ENCODE assay signal across 9 mouse cellular contexts in genomic region chr7:28795832-28796231, GRCm38 (mm10). TPM values are rescaled to one million over a fixed set of nuclear protein-coding genes. Genes with fewer than 3 reads are reported as not detected.
DNase-seq lines count a peak whose midpoint lies in the region; ATAC-seq and TF ChIP-seq lines count a peak whose summit lies in the region.
"Had no signal": no experiment of that assay in that cellular context is flagged by ENCODE, and none has a peak within 500 bp of the region (broad histone marks: within the 10 kb centered on the region; RNA-seq: fewer than 3 reads in every experiment).

No protein-coding gene starts in this region.

- H3K4me3 ChIP-seq in testis, adult 2 months (ENCODE audit: control insufficient read depth, low read depth, low read length): peak overlapping the region; percentile 93
- H3K4me3 ChIP-seq in liver, embryonic 11.5 days (ENCODE audit: low read depth, low read length): peak overlapping the region; percentile 51

- H3K4me2 ChIP-seq in liver, embryonic 11.5 days: peak overlapping the region; percentile 83

- peak; percentile 28; the same call in 1 of the 2 replicates for TF ChIP-seq POLR2A in testis, adult 2 months (IDR thresholded peaks at IDR 0.05; ENCODE audit: control insufficient read depth, low read depth, low read length)

- H3K27me3 ChIP-seq in testis, adult 2 months (ENCODE audit: control insufficient read depth, insufficient read depth, low read length): no peaks in the 10 kb centered on the region
- H3K27me3 ChIP-seq in liver, embryonic 11.5 days (replicated peaks; ENCODE audit: control insufficient read depth, insufficient read depth, low read length): no peaks in the 10 kb centered on the region
- H3K27me3 ChIP-seq in splenic B cell, adult 2 months (ENCODE audit: control insufficient read depth, insufficient read depth, low read length, poor library complexity, severe bottlenecking): no peaks in the 10 kb centered on the region
- H3K27me3 ChIP-seq: limb, embryonic 13.5 days had no signal

- no peak for TF ChIP-seq CTCF in testis, adult 2 months (IDR thresholded peaks at IDR 0.05; ENCODE audit: control insufficient read depth, insufficient read depth, insufficient replicate concordance, low read depth, low read length)

- H3K27ac ChIP-seq in testis, adult 2 months (ENCODE audit: control insufficient read depth, insufficient read depth, low read depth, low read length): peak overlapping the region; percentile 63; the same call in 1 of the 2 replicates
- peak overlapping the region; percentile 33 for H3K27ac ChIP-seq in liver, embryonic 11.5 days (ENCODE audit: low read depth, low read length)
- H3K27ac ChIP-seq: limb, embryonic 13.5 days had no signal

- DNase-seq in testis, postnatal 10 days (ENCODE audit: low spot score): no peak
- DNase-seq in liver, embryonic 11.5 days (ENCODE audit: low spot score): no peak
- peak; percentile 54 for DNase-seq in splenic B cell, adult 2 months (ENCODE audit: low read depth, low spot score)
- no peak for DNase-seq in cerebellum, postnatal 25 days
- no peak for DNase-seq in frontal cortex, postnatal 36 days (ENCODE audit: low spot score in 2 of 2)
- DNase-seq in cerebellum, adult 9-11 months: no peak

- 33% methylated on average over 15 of the region's 15 CpGs for WGBS in liver, embryonic 11.5 days

- peak overlapping the region; percentile 75 for H3K9ac ChIP-seq in liver, embryonic 11.5 days (ENCODE audit: low read depth, low read length)

- ATAC-seq in erythroblast, adult 5-6 weeks (replicated peaks; ENCODE audit: low FRiP score, poor library complexity, severe bottlenecking): 0 out of 2 replicates have a peak, but pooled peaks have one; percentile 32
- no peak for ATAC-seq in liver, embryonic 11.5 days (replicated peaks; ENCODE audit: low FRiP score)

- no peaks in the 10 kb centered on the region for H3K36me3 ChIP-seq in testis, adult 2 months (ENCODE audit: control insufficient read depth, insufficient read depth, low read length)
- H3K36me3 ChIP-seq in liver, embryonic 11.5 days (ENCODE audit: control insufficient read depth, insufficient read depth, low read length): no peaks in the 10 kb centered on the region
- no peaks in the 10 kb centered on the region for H3K36me3 ChIP-seq in splenic B cell, adult 2 months (ENCODE audit: control insufficient read depth, insufficient read depth, low read length, poor library complexity, severe bottlenecking)
- H3K36me3 ChIP-seq: limb, embryonic 13.5 days had no signal

- H3K4me1 ChIP-seq in testis, adult 2 months (ENCODE audit: control insufficient read depth, insufficient read depth, low read length): peaks cover 19% of the 10 kb centered on the region
- H3K4me1 ChIP-seq in liver, embryonic 11.5 days (replicated peaks; ENCODE audit: control insufficient read depth, insufficient read depth, low read length): peaks cover 2% of the 10 kb centered on the region

- H3K9me3 ChIP-seq in liver, embryonic 11.5 days (ENCODE audit: control insufficient read depth, low read length): no peaks in the 10 kb centered on the region
- H3K9me3 ChIP-seq: limb, embryonic 13.5 days had no signal

RNA-seq across cellular contexts. Expression of gene Rinl, which starts 7.1 kb away (rescaled TPM):
- 1.1 and 1.6 TPM in 2 replicates for polyA plus RNA-seq in testis, adult 2 months (2012; rRNA removed)
- total RNA-seq in erythroblast, adult 5-6 weeks (2015; ENCODE audit: low replicate concordance): 21.1 and 25.0 TPM in 2 replicates
- 9.9 and 13.4 TPM in 2 replicates for total RNA-seq in erythroblast, adult 5-6 weeks (2017; ENCODE audit: low replicate concordance)
- polyA plus RNA-seq in liver, embryonic 11.5 days (2014; fragmentation: Nextera tagmentation; extraction: Ambion mirVana): 21.7 and 23.1 TPM in 2 replicates

RNA-seq across cellular contexts. Expression of gene Hnrnpl, which starts 12.5 kb away (rescaled TPM):
- 162 and 200 TPM in 2 replicates for polyA plus RNA-seq in testis, adult 2 months (2012; rRNA removed)
- total RNA-seq in erythroblast, adult 5-6 weeks (2015; ENCODE audit: low replicate concordance): 98.6 and 172 TPM in 2 replicates
- 98.1 and 140 TPM in 2 replicates for total RNA-seq in erythroblast, adult 5-6 weeks (2017; ENCODE audit: low replicate concordance)
- polyA plus RNA-seq in liver, embryonic 11.5 days (2014; fragmentation: Nextera tagmentation; extraction: Ambion mirVana): 238 and 279 TPM in 2 replicates

RNA-seq across cellular contexts. Expression of gene Nfkbib, which starts 28.5 kb away (rescaled TPM):
- 134 and 152 TPM in 2 replicates for polyA plus RNA-seq in testis, adult 2 months (2012; rRNA removed)
- 2.9 and 3.8 TPM in 2 replicates for total RNA-seq in erythroblast, adult 5-6 weeks (2015; ENCODE audit: low replicate concordance)
- 2.2 and 3.6 TPM in 2 replicates for total RNA-seq in erythroblast, adult 5-6 weeks (2017; ENCODE audit: low replicate concordance)
- 61.4 and 61.8 TPM in 2 replicates for polyA plus RNA-seq in liver, embryonic 11.5 days (2014; fragmentation: Nextera tagmentation; extraction: Ambion mirVana)

RNA-seq across cellular contexts. Expression of gene Ech1, which starts 29.2 kb away (rescaled TPM):
- polyA plus RNA-seq in testis, adult 2 months (2012; rRNA removed): 124 and 147 TPM in 2 replicates
- 36.6 and 59.0 TPM in 2 replicates for total RNA-seq in erythroblast, adult 5-6 weeks (2015; ENCODE audit: low replicate concordance)
- 23.2 and 31.8 TPM in 2 replicates for total RNA-seq in erythroblast, adult 5-6 weeks (2017; ENCODE audit: low replicate concordance)
- 107 TPM in 2 replicates for polyA plus RNA-seq in liver, embryonic 11.5 days (2014; fragmentation: Nextera tagmentation; extraction: Ambion mirVana)

RNA-seq across cellular contexts. Expression of gene Sirt2, which starts 29.3 kb away (rescaled TPM):
- 144 and 203 TPM in 2 replicates for polyA plus RNA-seq in testis, adult 2 months (2012; rRNA removed)
- total RNA-seq in erythroblast, adult 5-6 weeks (2015; ENCODE audit: low replicate concordance): 18.3 and 21.5 TPM in 2 replicates
- 6.0 and 9.8 TPM in 2 replicates for total RNA-seq in erythroblast, adult 5-6 weeks (2017; ENCODE audit: low replicate concordance)
- polyA plus RNA-seq in liver, embryonic 11.5 days (2014; fragmentation: Nextera tagmentation; extraction: Ambion mirVana): 41.0 and 41.9 TPM in 2 replicates
